Mouse (Mus musculus) Muller cell, postnatal 12 days (primary cell): ENCODE measurements at regions not wholly inside any gene's neighbourhood (a gene's known extent, or its start where the extent isn't known, plus 50 kb on each side); places are given as distances from the start of the nearest gene placed in this dataset.

Experiments used
- DNase-seq: peaks from one replicate; pipeline ENCODE4 v3.0.0-alpha.2; 2015; ENCODE audit errors: inconsistent ontology term

DNA sequence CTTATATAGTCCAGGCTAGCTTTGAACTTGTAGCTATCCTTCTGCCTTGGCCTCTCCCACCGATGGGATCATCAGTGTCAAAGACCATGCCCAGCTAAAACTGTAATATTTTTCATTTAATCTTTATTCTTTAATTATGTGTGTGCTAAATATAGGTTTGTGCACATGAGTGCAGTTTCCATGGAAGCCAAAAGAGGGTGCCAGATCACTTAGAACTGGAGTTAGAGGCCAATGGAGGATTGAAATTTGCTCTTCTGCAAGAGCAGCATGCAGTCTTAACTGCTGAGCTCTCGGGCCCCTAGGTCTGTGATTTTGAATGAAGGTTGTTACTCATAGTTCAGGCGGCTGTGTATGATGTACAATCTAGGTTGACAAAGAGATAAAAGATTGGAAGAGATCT lies 66.6 kb upstream of the Slc22a22 start:
- no peak for DNase-seq

DNA sequence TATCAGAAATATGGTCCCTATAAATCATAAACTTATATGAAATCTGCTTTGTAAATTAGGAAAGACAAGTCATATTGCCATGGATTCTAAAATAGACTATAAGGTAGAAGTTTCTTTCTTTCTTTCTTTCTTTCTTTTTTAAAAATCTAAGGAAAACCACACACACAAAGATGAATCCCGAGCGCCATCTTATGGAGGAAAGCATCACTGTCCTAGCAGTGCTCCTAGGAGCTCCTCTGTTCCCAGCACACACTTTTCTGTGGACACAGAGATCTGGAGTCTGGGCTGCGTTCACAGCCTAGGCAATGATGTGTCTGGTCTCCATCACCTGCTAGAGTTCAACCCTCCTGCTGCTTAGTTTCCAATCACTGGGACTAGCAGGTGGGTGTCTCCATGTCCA lies 65.2 kb upstream of the Slc22a22 start:
- DNase-seq, result no peak

DNA sequence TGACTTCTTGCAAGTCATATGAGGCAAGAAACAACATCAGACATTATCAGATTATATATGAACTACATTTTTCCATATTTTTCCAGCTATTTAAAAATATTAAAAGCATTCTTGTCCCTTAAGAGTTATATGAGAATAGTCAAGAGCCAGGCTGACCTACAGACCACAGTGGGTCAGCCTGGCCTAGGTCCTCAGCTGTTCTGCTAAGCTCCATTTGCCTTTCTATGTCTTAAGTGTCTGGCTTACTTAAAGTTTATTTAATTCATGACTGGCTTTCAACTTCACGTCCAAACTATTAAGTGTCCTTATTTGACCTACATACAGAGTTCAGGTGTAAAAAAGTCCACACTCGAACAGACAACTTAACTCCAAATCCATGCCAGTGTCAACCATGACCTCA lies 58.1 kb upstream of the Slc22a22 start:
- no peak for DNase-seq
